Mouse (Mus musculus): ENCODE data around the gene Efcab14. TPM values are rescaled to one million over a fixed set of nuclear protein-coding genes. Genes with fewer than 3 reads are reported as not detected.

Gene Efcab14
- total RNA-seq, 2 experiments from 2014 or later = 52.1 to 55.5 TPM

GRCm38 (mm10) chr4:115767647-115768467, 30.3 kb downstream of the Efcab14 start:
- DNase-seq (ENCODE audit: low spot score in 2 of 2) = no peak
- intact Hi-C loops (cut with DNase I) = no loop called here

GRCm38 (mm10) chr4:115775056-115775455, 37.5 kb downstream of the Efcab14 start:
- intact Hi-C loops (cut with DNase I) = no loop called here
- no peak for DNase-seq (ENCODE audit: low spot score in 2 of 2)

GRCm38 (mm10) chr4:115777627-115778026, 40.1 kb downstream of the Efcab14 start:
- DNase-seq (ENCODE audit: low spot score in 2 of 2) = no peak
- intact Hi-C loops (cut with DNase I) = no loop called here

GRCm38 (mm10) chr4:115780269-115780668, 42.7 kb downstream of the Efcab14 start:
- DNase-seq (ENCODE audit: low spot score in 2 of 2) = peak in 1 of 2 experiments; percentile 23
- intact Hi-C loops (cut with DNase I) = no loop called here

GRCm38 (mm10) chr4:115780918-115781317, 43.4 kb downstream of the Efcab14 start, which contains the start of gene Tex38:
Gene Tex38, minus strand, starts transcription at chr4:115781018.
- intact Hi-C loops (cut with DNase I) = no loop called here
- no peak for DNase-seq (ENCODE audit: low spot score in 2 of 2)

- intact Hi-C loops (cut with DNase I) = no loop called here
Observed at GRCm38 (mm10) chr4:115782026-115782805, 44.7 kb downstream of the Efcab14 start.

GRCm38 (mm10) chr4:115784769-115785510, 47.4 kb downstream of the Efcab14 start, which contains the start of gene Atpaf1:
Gene Atpaf1, plus strand, starts transcription at chr4:115784812.
- intact Hi-C loops (cut with DNase I) = loop anchor here (1.0 kb wide), 1 partner anchor 43 kb away; the partner anchor contains the start of gene Mob3c
- DNase-seq (ENCODE audit: low spot score in 2 of 2) = peak; percentile 86 to 90

More at GRCm38 (mm10) chr4:115782026-115782805, 44.7 kb downstream of the Efcab14 start:
- no peak for DNase-seq (ENCODE audit: low spot score in 2 of 2)

- DNase-seq (ENCODE audit: low spot score in 2 of 2) = no peak
- intact Hi-C loops (cut with DNase I) = loop anchor here (1.0 kb wide), 1 partner anchor 43 kb away; the partner anchor contains the start of gene Mob3c
Observed at GRCm38 (mm10) chr4:115785511-115786034, 48.0 kb downstream of the Efcab14 start.

- intact Hi-C loops (cut with DNase I) = no loop called here
- no peak for DNase-seq (ENCODE audit: low spot score in 2 of 2)
Observed at GRCm38 (mm10) chr4:115790864-115791263, 53.3 kb downstream of the Efcab14 start.

GRCm38 (mm10) chr4:115795360-115795759, 57.8 kb downstream of the Efcab14 start:
- DNase-seq (ENCODE audit: low spot score in 2 of 2) = no peak
- intact Hi-C loops (cut with DNase I) = no loop called here

- no peak for DNase-seq (ENCODE audit: low spot score in 2 of 2)
- intact Hi-C loops (cut with DNase I) = no loop called here
Observed at GRCm38 (mm10) chr4:115799981-115800380, 62.4 kb downstream of the Efcab14 start.

GRCm38 (mm10) chr4:115812326-115812725, 74.8 kb downstream of the Efcab14 start:
- intact Hi-C loops (cut with DNase I) = no loop called here

GRCm38 (mm10) chr4:115815606-115816005, 78.1 kb downstream of the Efcab14 start:
- DNase-seq (ENCODE audit: low spot score in 2 of 2) = no peak
- intact Hi-C loops (cut with DNase I) = no loop called here

More at GRCm38 (mm10) chr4:115812326-115812725, 74.8 kb downstream of the Efcab14 start:
- DNase-seq (ENCODE audit: low spot score in 2 of 2) = no peak

GRCm38 (mm10) chr4:115820199-115820598, 82.7 kb downstream of the Efcab14 start:
- no peak for DNase-seq (ENCODE audit: low spot score in 2 of 2)
- intact Hi-C loops (cut with DNase I) = no loop called here

GRCm38 (mm10) chr4:115820944-115821343, 83.4 kb downstream of the Efcab14 start:
- no peak for DNase-seq (ENCODE audit: low spot score in 2 of 2)
- intact Hi-C loops (cut with DNase I) = no loop called here

- no peak for DNase-seq (ENCODE audit: low spot score in 2 of 2)
- intact Hi-C loops (cut with DNase I) = no loop called here
Observed at GRCm38 (mm10) chr4:115821431-115821830, 83.9 kb downstream of the Efcab14 start.

GRCm38 (mm10) chr4:115821928-115822327, 84.4 kb downstream of the Efcab14 start:
- DNase-seq (ENCODE audit: low spot score in 2 of 2) = no peak
- intact Hi-C loops (cut with DNase I) = no loop called here

- DNase-seq (ENCODE audit: low spot score in 2 of 2) = no peak
- intact Hi-C loops (cut with DNase I) = no loop called here
Observed at GRCm38 (mm10) chr4:115824178-115824577, 86.6 kb downstream of the Efcab14 start.

- DNase-seq (ENCODE audit: low spot score in 2 of 2) = no peak
Observed at GRCm38 (mm10) chr4:115825271-115825670, 87.7 kb downstream of the Efcab14 start.

More at GRCm38 (mm10) chr4:115825271-115825670, 87.7 kb downstream of the Efcab14 start:
- intact Hi-C loops (cut with DNase I) = no loop called here
